8 mouse cellular contexts compared by ENCODE assay signal in the genomic region with DNA sequence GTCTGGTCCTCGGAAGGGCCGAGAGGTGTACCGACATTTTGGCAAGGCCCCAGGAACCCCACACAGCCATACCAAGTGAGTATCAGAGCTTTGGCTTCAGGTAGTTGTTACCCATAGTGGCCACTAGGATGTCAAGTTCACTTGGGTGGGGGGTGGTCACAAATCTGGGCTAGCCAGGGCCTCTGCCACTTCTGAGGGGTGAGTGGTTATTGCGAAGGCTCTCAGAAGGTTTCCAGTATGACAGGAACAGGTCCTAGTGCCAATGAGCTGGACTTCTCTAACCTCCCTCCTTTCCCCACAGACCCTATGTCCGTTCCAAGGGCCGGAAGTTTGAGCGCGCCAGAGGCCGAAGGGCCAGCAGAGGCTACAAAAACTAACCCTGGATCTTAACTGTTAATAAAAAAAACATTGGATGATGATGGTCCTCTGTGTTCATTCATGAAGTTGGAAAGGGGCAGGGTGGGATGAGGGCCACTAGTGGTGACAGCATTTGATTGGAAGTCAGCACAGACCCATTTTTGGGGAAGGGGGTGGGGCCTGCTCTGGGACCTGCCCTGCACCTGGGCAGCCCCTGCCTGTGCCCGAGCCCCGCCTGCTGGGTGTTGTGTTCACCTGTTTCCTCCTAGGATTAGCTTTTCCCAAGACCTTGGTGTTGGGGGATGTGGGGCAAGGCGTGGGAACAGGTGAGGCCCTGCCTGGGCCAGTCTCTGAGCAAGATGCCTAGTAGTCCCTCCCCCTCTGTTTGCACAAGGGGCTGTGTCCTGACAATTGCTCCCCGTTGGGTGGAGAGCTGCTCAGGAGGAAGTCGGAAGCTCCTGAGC. TPM values are rescaled to one million over a fixed set of nuclear protein-coding genes. Genes with fewer than 3 reads are reported as not detected.
DNase-seq lines count a peak whose midpoint lies in the region; ATAC-seq and TF ChIP-seq lines count a peak whose summit lies in the region.

Fam83e (plus strand) TSS at position 800 of the 821 bp plus-strand sequence.

- H3K9me3 ChIP-seq in heart, embryonic 10.5 days, result no peaks in the 10 kb centered on the region
- no peaks in the 10 kb centered on the region for H3K9me3 ChIP-seq in limb, embryonic 15.5 days

- H3K4me2 ChIP-seq in limb, embryonic 15.5 days, result no peak within 1 kb of the TSS

- 84% methylated on average over 14 of the region's 14 CpGs for WGBS in heart, embryonic 10.5 days
- WGBS in limb, embryonic 15.5 days, result 77% methylated on average over 14 of the region's 14 CpGs

- H3K79me3 ChIP-seq in C2C12 (ENCODE audit: low read depth), result peaks cover 40% of the 10 kb centered on the region

- peaks cover 64% of the 10 kb centered on the region for H3K79me2 ChIP-seq in C2C12 (ENCODE audit: control insufficient read depth, insufficient read depth)

- intact Hi-C loops in heart, postnatal 25 days (cut with DNase I), result no loop called here
- intact Hi-C loops in gastrocnemius, postnatal 14 days (cut with DNase I; ENCODE audit: low total_unique reads), result no loop called here

- H3K27ac ChIP-seq in heart, embryonic 10.5 days, result peak within 1 kb of the TSS; percentile 42; the same call in 1 of the 2 replicates
- peak within 1 kb of the TSS; percentile 47; the same call in 1 of the 2 replicates for H3K27ac ChIP-seq in limb, embryonic 15.5 days

- H3K9ac ChIP-seq in limb, embryonic 15.5 days, result no peak within 1 kb of the TSS

- H3K4me1 ChIP-seq in heart, embryonic 10.5 days, result peaks cover 52% of the 10 kb centered on the region
- H3K4me1 ChIP-seq in limb, embryonic 15.5 days, result peaks cover 39% of the 10 kb centered on the region

- no peak for TF ChIP-seq CTCF in C2C12 (IDR thresholded peaks at IDR 0.05; ENCODE audit: control insufficient read depth, insufficient read depth, insufficient read length)

- no peaks in the 10 kb centered on the region for H3K27me3 ChIP-seq in heart, embryonic 10.5 days (ENCODE audit: insufficient read depth, poor library complexity, severe bottlenecking)
- H3K27me3 ChIP-seq in C2C12 (ENCODE audit: control insufficient read depth, insufficient read depth, insufficient read length), result no peaks in the 10 kb centered on the region
- H3K27me3 ChIP-seq in limb, embryonic 15.5 days, result no peaks in the 10 kb centered on the region

- H3K4me3 ChIP-seq in heart, embryonic 10.5 days, result peak within 1 kb of the TSS; percentile 99; the same call in 1 of the 2 replicates
- no peak within 1 kb of the TSS for H3K4me3 ChIP-seq in C2C12 (ENCODE audit: insufficient read depth, poor library complexity, severe bottlenecking)
- H3K4me3 ChIP-seq in limb, embryonic 15.5 days, result no peak within 1 kb of the TSS

- no peak for ATAC-seq in limb, embryonic 15.5 days (ENCODE audit: insufficient number of reproducible peaks, low FRiP score, low TSS enrichment, low read depth)

- peak within 1 kb of the TSS; percentile 31 for H3ac ChIP-seq in C2C12 (ENCODE audit: control insufficient read depth, insufficient read length, low read depth)

- no peak for DNase-seq in heart, embryonic 10.5 days (ENCODE audit: low spot score)
- no peak for DNase-seq in heart, postnatal 25 days (ENCODE audit: low spot score)
- peak; percentile 73 for DNase-seq in ZHBTc4 (ENCODE audit: low read depth, low spot score)
- DNase-seq in spleen, postnatal 14 days (ENCODE audit: low spot score in 2 of 2), result no peak
- DNase-seq in adipocyte (ENCODE audit: low spot score), result no peak
- DNase-seq in gastrocnemius, postnatal 14 days, result no peak

- peaks cover 69% of the 10 kb centered on the region for H3K36me3 ChIP-seq in heart, embryonic 10.5 days
- peaks cover 52% of the 10 kb centered on the region for H3K36me3 ChIP-seq in C2C12 (ENCODE audit: control insufficient read depth, insufficient read depth)
- peaks cover 67% of the 10 kb centered on the region for H3K36me3 ChIP-seq in limb, embryonic 15.5 days

TF ChIP-seq in C2C12, 6 proteins besides CTCF, POLR2A, EP300 and RAD21:
- no peak for TF ChIP-seq CEBPB (IDR thresholded peaks at IDR 0.05; ENCODE audit: low read depth)
- TF ChIP-seq MAX (IDR thresholded peaks at IDR 0.05), result no peak
- no peak for TF ChIP-seq MYOD1 (IDR thresholded peaks at IDR 0.05; ENCODE audit: control insufficient read depth, insufficient read length, low read depth)
- no peak for TF ChIP-seq MYOG (IDR thresholded peaks at IDR 0.05; ENCODE audit: control insufficient read depth, extremely low read depth, insufficient read length)

RNA-seq across cellular contexts. Expression of gene Fam83e, which starts in this region (rescaled TPM):
- 0.76 and 1.2 TPM in 2 replicates for polyA plus RNA-seq in heart, embryonic 10.5 days (2016; fragmentation: Nextera tagmentation; extraction: Ambion mirVana)
- under 1 TPM; 0.20 to 0.34 TPM for total RNA-seq in heart, postnatal 25 days (2021)
- polyA plus RNA-seq in C2C12 (2012; fragmentation: generic; extraction: Trizol), result 0.48 TPM
- 0.76 and 0.78 TPM in 2 replicates for polyA plus RNA-seq in limb, embryonic 15.5 days (2015; fragmentation: Nextera tagmentation; extraction: Ambion mirVana)
- under 1 TPM; 0.16 TPM for total RNA-seq in gastrocnemius, postnatal 14 days (2021)
